Mouse (Mus musculus) c-Kit-positive CD71-positive TER-119-positive erythroid progenitor cells, embryonic 14.5 days (primary cell): Measurements from ENCODE around the gene Mindy2.
"Not testable (repeated sequence)": the region's sequence is repeated elsewhere in the genome, so short reads cannot be mapped to it uniquely, and the experiment has no call there.

ENCODE experiments used
- DNase-seq: peaks from one replicate; pipeline ENCODE4 v3.0.0-alpha.2; 2013; ENCODE audit warnings: low spot score

Mindy2 gene

GRCm38 (mm10) chr9:70584641-70585040 lies 72.3 kb downstream of the Mindy2 start:
- DNase-seq: no peak

GRCm38 (mm10) chr9:70580956-70581355 lies 76.0 kb downstream of the Mindy2 start:
- DNase-seq: no peak

- no peak for DNase-seq
Measured at GRCm38 (mm10) chr9:70578123-70578522, 78.9 kb downstream of the Mindy2 start.

GRCm38 (mm10) chr9:70570351-70570750 lies 86.6 kb downstream of the Mindy2 start:
- no peak for DNase-seq

- no peak for DNase-seq
Measured at GRCm38 (mm10) chr9:70567651-70568050, 89.3 kb downstream of the Mindy2 start.

GRCm38 (mm10) chr9:70562825-70563224 lies 94.1 kb downstream of the Mindy2 start:
- no peak for DNase-seq

GRCm38 (mm10) chr9:70556796-70557195 lies 100.2 kb downstream of the Mindy2 start:
- DNase-seq: no peak

GRCm38 (mm10) chr9:70555431-70555830 lies 101.5 kb downstream of the Mindy2 start:
- no peak for DNase-seq

- not testable (repeated sequence) for DNase-seq
Measured at GRCm38 (mm10) chr9:70552233-70552632, 104.7 kb downstream of the Mindy2 start.

GRCm38 (mm10) chr9:70551524-70551923 lies 105.5 kb downstream of the Mindy2 start:
- no peak for DNase-seq
